Mouse (Mus musculus) forebrain, embryonic 16.5 days (tissue): ENCODE data around the gene Clk3. TPM values are rescaled to one million over a fixed set of nuclear protein-coding genes. Genes with fewer than 3 reads are reported as not detected.

Experiments used
- polyA plus RNA-seq: library from polyadenylated mRNA; unstranded; fragments of >200 nt; fragmentation: Nextera tagmentation; extraction: Ambion mirVana; gene quantifications from 2 replicates; pipeline ENCODE4 v1.2.1, GENCODE M21; 2015

Clk3 gene
- polyA plus RNA-seq, 1 experiment from 2014 or later, result 88.9 TPM

Other genes starting within 250 kb of the Clk3 start
- 720 and 756 TPM in 2 replicates for gene Cox5a, start 244.6 kb downstream of the Clk3 start, polyA plus RNA-seq
- 25.2 and 26.6 TPM in 2 replicates for gene Fam219b, start 228.3 kb downstream of the Clk3 start, polyA plus RNA-seq
- 57.5 and 73.7 TPM in 2 replicates for gene Mpi, start 213.1 kb downstream of the Clk3 start, polyA plus RNA-seq
- gene Scamp2, start 204.9 kb downstream of the Clk3 start, polyA plus RNA-seq, result 54.0 and 56.0 TPM in 2 replicates
- gene Ulk3, start 176.4 kb downstream of the Clk3 start, polyA plus RNA-seq, result 27.2 and 43.3 TPM in 2 replicates
- gene Cplx3, start 159.6 kb downstream of the Clk3 start, polyA plus RNA-seq, result 0.09 TPM in 1 of 2 replicates, not detected in the other
- not detected in 2 replicates for gene Lman1l, start 145.1 kb downstream of the Clk3 start, polyA plus RNA-seq
- 38.5 and 39.6 TPM in 2 replicates for gene Csk, start 112.2 kb downstream of the Clk3 start, polyA plus RNA-seq
- not detected in 2 replicates for gene Cyp1a2, start 82.2 kb downstream of the Clk3 start, polyA plus RNA-seq
- 0.12 and 0.18 TPM in 2 replicates for gene Cyp1a1, start 77.9 kb downstream of the Clk3 start, polyA plus RNA-seq
- 37.0 and 39.2 TPM in 2 replicates for gene Edc3, start 57.3 kb downstream of the Clk3 start, polyA plus RNA-seq
- 8.6 and 10.6 TPM in 2 replicates for gene Arid3b, start 70.9 kb upstream of the Clk3 start, polyA plus RNA-seq
- 174 and 175 TPM in 2 replicates for gene Ubl7, start 145.1 kb upstream of the Clk3 start, polyA plus RNA-seq
- gene Sema7a, start 174.3 kb upstream of the Clk3 start, polyA plus RNA-seq, result 2.5 and 2.6 TPM in 2 replicates
- gene Cyp11a1, start 240.6 kb upstream of the Clk3 start, polyA plus RNA-seq, result 0.30 and 0.66 TPM in 2 replicates